Mouse (Mus musculus) cerebellum, adult 2 months (tissue): ENCODE data around the gene Pdlim1. TPM values are rescaled to one million over a fixed set of nuclear protein-coding genes. Genes with fewer than 3 reads are reported as not detected.

Experiments
- DNase-seq, 2 experiments: peaks; one replicate each; pipeline ENCODE4 v3.0.0; 2021
- H3K27ac ChIP-seq: fragments of 200-500 bp; 2 replicates; pipeline ENCODE4 v1.5.1; 2012; ENCODE audit warnings: low read length, control low read depth, inconsistent platforms; ENCODE audit not compliant: insufficient read depth
- H3K27me3 ChIP-seq: fragments of 200-500 bp; 2 replicates; pipeline ENCODE4 v1.6.1; 2012; ENCODE audit warnings: inconsistent platforms, mild to moderate bottlenecking, low read length, moderate library complexity; ENCODE audit not compliant: control insufficient read depth, insufficient read depth
- H3K4me1 ChIP-seq: fragments of 200-500 bp; 2 replicates; pipeline ENCODE4 v1.6.1; 2011; ENCODE audit warnings: low read length; ENCODE audit not compliant: control insufficient read depth, insufficient read depth
- H3K4me3 ChIP-seq: fragments of 200-500 bp; replicated peaks from 2 replicates; pipeline ENCODE3; 2011; ENCODE audit warnings: mild to moderate bottlenecking, low read depth, low read length, control low read depth; ENCODE audit not compliant: insufficient read depth
- CTCF ChIP-seq: fragments of 200-500 bp; IDR thresholded peaks from 2 replicates; pipeline ENCODE4 v1.5.1; 2011; ENCODE audit warnings: low read depth, mild to moderate bottlenecking, control low read depth, low read length, moderate library complexity, borderline replicate concordance; ENCODE audit not compliant: insufficient read depth
- POLR2A ChIP-seq: fragments of 200-500 bp; IDR thresholded peaks from 2 replicates; pipeline ENCODE4 v1.6.1; 2011; ENCODE audit warnings: low read length, control low read depth, borderline replicate concordance; ENCODE audit not compliant: insufficient read depth
- WGBS: fragments of 180-500 bp; shearing (Covaris S2); methylation state at CpG from one replicate; pipeline ENCODE4 v1.1.7; 2018; 5-methylcytosine and 5-hydroxymethylcytosine counted together
- polyA plus RNA-seq: library from polyadenylated mRNA; depleted of rRNA; stranded (reverse); fragments of >200 nt; gene quantifications from 2 replicates; pipeline ENCODE4 v1.2.3, GENCODE M21; 2012

Gene Pdlim1
- polyA plus RNA-seq, 1 experiment, result 23.2 TPM

GRCm38 (mm10) chr19:40249352-40249751 lies 22.3 kb downstream of the Pdlim1 start:
- H3K4me1 ChIP-seq, result no peaks in the 10 kb centered on the region
- 79% methylated on average over 11 of the region's 11 CpGs for WGBS
- H3K27ac ChIP-seq, result no peak overlapping the region
- no peak for TF ChIP-seq POLR2A
- TF ChIP-seq CTCF, result no peak
- no peak for DNase-seq
- no peak overlapping the region for H3K4me3 ChIP-seq
- H3K27me3 ChIP-seq, result no peaks in the 10 kb centered on the region

GRCm38 (mm10) chr19:40248476-40248875 lies 23.2 kb downstream of the Pdlim1 start:
- Histone ChIP-seq H3K4me1 (no peaks in the 10 kb centered on the region), H3K27ac (no peak overlapping the region), H3K4me3 (no peak overlapping the region), H3K27me3 (no peaks in the 10 kb centered on the region)
- WGBS, result 92% methylated on average over 5 of the region's 5 CpGs
- no peak for TF ChIP-seq POLR2A
- TF ChIP-seq CTCF, result no peak
- DNase-seq, result no peak

- Histone ChIP-seq H3K4me1 (no peaks in the 10 kb centered on the region), H3K27ac (no peak overlapping the region), H3K4me3 (no peak overlapping the region), H3K27me3 (no peaks in the 10 kb centered on the region)
- DNase-seq, result no peak
- 79% methylated on average over 5 of the region's 5 CpGs for WGBS
- TF ChIP-seq CTCF (no peak), POLR2A (no peak)
These were observed 24.4 kb downstream of the Pdlim1 start for GRCm38 (mm10) chr19:40247268-40247666.

- WGBS, result 87% methylated on average over 7 of the region's 7 CpGs
- Histone ChIP-seq H3K4me1 (no peaks in the 10 kb centered on the region), H3K27ac (no peak overlapping the region), H3K4me3 (no peak overlapping the region), H3K27me3 (no peaks in the 10 kb centered on the region)
- TF ChIP-seq POLR2A, result no peak
- DNase-seq, result no peak
These were observed 24.9 kb downstream of the Pdlim1 start for GRCm38 (mm10) chr19:40246646-40247267.

- no peak overlapping the region for H3K27ac ChIP-seq
- no peaks in the 10 kb centered on the region for H3K27me3 ChIP-seq
- no peak for DNase-seq
- 19% methylated on average over 14 of the region's 14 CpGs for WGBS
- no peak overlapping the region for H3K4me3 ChIP-seq
- no peak for TF ChIP-seq CTCF
- TF ChIP-seq POLR2A, result no peak
- H3K4me1 ChIP-seq, result 0 out of 2 replicates have a peak, but pooled peaks cover 2% of the 10 kb centered on the region
These were observed 30.6 kb downstream of the Pdlim1 start for GRCm38 (mm10) chr19:40240838-40241689.

DNA sequence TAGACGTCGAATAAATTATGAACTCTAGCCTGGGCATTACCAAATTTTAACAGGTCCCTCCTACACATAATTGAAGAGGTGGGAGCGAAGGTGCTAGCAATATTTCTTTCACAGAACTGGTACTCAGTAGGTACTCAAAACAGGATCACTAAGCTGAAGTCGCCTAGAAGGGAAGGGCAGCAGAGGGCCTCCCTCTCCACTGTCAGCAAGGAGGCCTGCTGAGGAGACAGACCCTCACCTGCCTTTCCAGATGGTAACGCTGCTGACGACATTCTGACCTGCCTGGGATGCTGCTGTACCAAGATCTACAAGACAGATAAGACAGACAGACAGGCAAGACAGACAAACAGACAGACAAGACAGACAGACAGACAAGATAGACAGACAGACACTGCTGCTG lies 31.3 kb downstream of the Pdlim1 start:
- no peak for DNase-seq
- no peak overlapping the region for H3K27ac ChIP-seq
- 0 out of 2 replicates have a peak, but pooled peaks cover 2% of the 10 kb centered on the region for H3K4me1 ChIP-seq
- TF ChIP-seq CTCF (no peak), POLR2A (no peak)
- 64% methylated on average over 6 of the region's 6 CpGs for WGBS
- H3K27me3 ChIP-seq, result no peaks in the 10 kb centered on the region
- H3K4me3 ChIP-seq, result no peak overlapping the region

DNA sequence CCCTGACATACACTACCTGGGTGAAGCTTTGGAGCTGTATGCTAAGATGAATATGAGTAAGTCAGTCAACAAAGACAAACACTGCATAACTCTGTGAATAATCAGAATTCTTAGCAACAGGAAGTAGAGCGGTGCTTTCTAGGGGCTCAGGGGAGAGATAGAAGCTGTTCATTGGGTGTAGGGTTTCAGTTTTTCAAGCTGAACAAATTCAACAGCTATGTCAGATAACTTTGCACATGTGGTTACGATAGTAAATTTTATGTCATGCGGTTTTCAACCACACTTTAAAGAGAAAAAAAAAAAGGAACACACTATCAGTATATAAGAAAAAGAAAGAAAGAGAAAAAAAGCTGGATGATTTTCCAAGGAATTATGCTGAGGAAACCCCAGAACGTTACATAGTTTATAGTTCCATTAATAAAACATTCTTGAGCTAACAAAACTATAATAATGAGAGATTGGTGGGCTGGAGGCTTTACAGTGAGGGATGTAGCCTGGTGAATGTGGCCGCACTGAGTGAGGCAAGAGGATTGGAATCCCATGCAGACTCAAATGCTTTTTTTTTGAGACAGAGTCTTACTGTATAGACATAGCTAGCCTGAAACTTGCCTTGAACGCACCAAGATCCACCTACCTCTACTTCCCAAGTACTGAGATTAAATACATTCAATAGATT lies 33.3 kb downstream of the Pdlim1 start:
- H3K27me3 ChIP-seq, result no peaks in the 10 kb centered on the region
- H3K27ac ChIP-seq, result no peak overlapping the region
- no peak overlapping the region for H3K4me3 ChIP-seq
- 97% methylated on average over 6 of the region's 6 CpGs for WGBS
- H3K4me1 ChIP-seq, result 0 out of 2 replicates have a peak, but pooled peaks cover 2% of the 10 kb centered on the region
- no peak for TF ChIP-seq POLR2A
- no peak for TF ChIP-seq CTCF
- DNase-seq, result no peak

DNA sequence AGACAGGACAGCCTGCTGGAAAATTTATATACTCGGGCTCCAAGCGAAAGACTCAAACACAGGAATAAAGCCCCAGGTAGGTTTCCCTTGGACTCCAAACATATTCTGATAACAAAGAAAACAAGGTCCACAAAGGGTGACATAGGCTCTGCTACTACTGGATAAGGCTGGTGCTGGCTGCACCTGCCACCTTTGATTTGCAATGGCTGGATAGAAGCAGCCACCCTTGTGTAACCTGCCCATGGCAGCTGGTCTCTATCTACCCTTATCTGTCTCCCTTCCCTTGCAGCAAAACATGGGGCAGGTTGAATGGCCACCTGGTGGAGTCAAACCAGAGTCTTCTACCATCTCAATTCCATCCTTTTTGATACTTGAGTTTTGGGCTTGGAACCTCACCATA lies 39.1 kb downstream of the Pdlim1 start:
- no peak for TF ChIP-seq POLR2A
- TF ChIP-seq CTCF, result no peak
- no peak overlapping the region for H3K27ac ChIP-seq
- WGBS, result 95% methylated on average over 2 of the region's 2 CpGs

More for the DNA sequence above, 39.1 kb downstream of the Pdlim1 start:
- no peaks in the 10 kb centered on the region for H3K4me1 ChIP-seq
- no peak for DNase-seq
- no peak overlapping the region for H3K4me3 ChIP-seq
- no peaks in the 10 kb centered on the region for H3K27me3 ChIP-seq
